Mouse (Mus musculus): ENCODE data around the gene Mc3r. TPM values are rescaled to one million over a fixed set of nuclear protein-coding genes. Genes with fewer than 3 reads are reported as not detected.
A peak's percentile ranks its signal among the peaks of the same experiment; 100 is the strongest.

The Mc3r gene
- 0.64 and 0.73 TPM in 2 replicates for polyA plus RNA-seq (2015; fragmentation: Nextera tagmentation; extraction: Ambion mirVana)

GRCm38 (mm10) chr2:172248106-172248764 lies at the start of gene Mc3r:
Gene Mc3r (plus strand): TSS chr2:172248492.
- H3K27ac ChIP-seq (ENCODE audit: low read length) = no peak within 1 kb of the TSS
- H3K4me2 ChIP-seq (ENCODE audit: low read length) = peak within 1 kb of the TSS; percentile 46
- no peaks in the 10 kb centered on the region; the same call in 1 of the 2 replicates for H3K4me1 ChIP-seq (ENCODE audit: control insufficient read depth, insufficient read depth, low read length)
- peaks cover 7% of the 10 kb centered on the region for H3K27me3 ChIP-seq (ENCODE audit: control insufficient read depth, insufficient read depth, low read depth, low read length)
- peak within 1 kb of the TSS; percentile 11; the same call in 1 of the 2 replicates for H3K4me3 ChIP-seq (ENCODE audit: low read depth, low read length)
- peak; percentile 73 for ATAC-seq
- WGBS = 8% methylated on average over 22 of the region's 22 CpGs
- no peak within 1 kb of the TSS for H3K9ac ChIP-seq (ENCODE audit: low read depth, low read length)
- H3K36me3 ChIP-seq (ENCODE audit: control insufficient read depth, insufficient read depth, low read length) = no peaks in the 10 kb centered on the region
- no peaks in the 10 kb centered on the region for H3K9me3 ChIP-seq (replicated peaks; ENCODE audit: control insufficient read depth, low read length, poor library complexity, severe bottlenecking)

- no peak overlapping the region for H3K27ac ChIP-seq (ENCODE audit: low read length)
- WGBS = 89% methylated on average over 13 of the region's 13 CpGs
Observed at GRCm38 (mm10) chr2:172201998-172202780, 46.1 kb upstream of the Mc3r start.

GRCm38 (mm10) chr2:172207003-172207402 lies 41.3 kb upstream of the Mc3r start:
- no peak overlapping the region for H3K27ac ChIP-seq (ENCODE audit: low read length)
- H3K36me3 ChIP-seq (ENCODE audit: control insufficient read depth, insufficient read depth, low read length) = no peaks in the 10 kb centered on the region
- H3K27me3 ChIP-seq (ENCODE audit: control insufficient read depth, insufficient read depth, low read depth, low read length) = no peaks in the 10 kb centered on the region
- H3K4me1 ChIP-seq (ENCODE audit: control insufficient read depth, insufficient read depth, low read length) = no peaks in the 10 kb centered on the region
- H3K4me3 ChIP-seq (ENCODE audit: low read depth, low read length) = no peak overlapping the region
- WGBS = 12% methylated on average over 11 of the region's 11 CpGs
- no peak overlapping the region for H3K9ac ChIP-seq (ENCODE audit: low read depth, low read length)
- no peaks in the 10 kb centered on the region for H3K9me3 ChIP-seq (replicated peaks; ENCODE audit: control insufficient read depth, low read length, poor library complexity, severe bottlenecking)
- peak; percentile 51; the same call in 1 of the 2 replicates for ATAC-seq
- H3K4me2 ChIP-seq (ENCODE audit: low read length) = no peak overlapping the region

More at GRCm38 (mm10) chr2:172201998-172202780, 46.1 kb upstream of the Mc3r start:
- Histone ChIP-seq H3K9ac (ENCODE audit: low read depth, low read length) (no peak overlapping the region), H3K4me1 (ENCODE audit: control insufficient read depth, insufficient read depth, low read length) (no peaks in the 10 kb centered on the region), H3K9me3 (replicated peaks; ENCODE audit: control insufficient read depth, low read length, poor library complexity, severe bottlenecking) (no peaks in the 10 kb centered on the region), H3K36me3 (ENCODE audit: control insufficient read depth, insufficient read depth, low read length) (no peaks in the 10 kb centered on the region), H3K4me3 (ENCODE audit: low read depth, low read length) (no peak overlapping the region), H3K4me2 (ENCODE audit: low read length) (no peak overlapping the region), H3K27me3 (ENCODE audit: control insufficient read depth, insufficient read depth, low read depth, low read length) (no peaks in the 10 kb centered on the region)
- no peak for ATAC-seq

- H3K27ac ChIP-seq (ENCODE audit: low read length) = no peak overlapping the region
- no peak for ATAC-seq
- WGBS = 88% methylated on average over 8 of the region's 8 CpGs
Observed at GRCm38 (mm10) chr2:172213480-172213879, 34.8 kb upstream of the Mc3r start.

GRCm38 (mm10) chr2:172214336-172214735 lies 34.0 kb upstream of the Mc3r start:
- Histone ChIP-seq H3K9ac (ENCODE audit: low read depth, low read length) (no peak overlapping the region), H3K9me3 (replicated peaks; ENCODE audit: control insufficient read depth, low read length, poor library complexity, severe bottlenecking) (no peaks in the 10 kb centered on the region), H3K27ac (ENCODE audit: low read length) (no peak overlapping the region), H3K4me1 (ENCODE audit: control insufficient read depth, insufficient read depth, low read length) (no peaks in the 10 kb centered on the region), H3K36me3 (ENCODE audit: control insufficient read depth, insufficient read depth, low read length) (no peaks in the 10 kb centered on the region), H3K4me3 (ENCODE audit: low read depth, low read length) (no peak overlapping the region), H3K4me2 (ENCODE audit: low read length) (no peak overlapping the region), H3K27me3 (ENCODE audit: control insufficient read depth, insufficient read depth, low read depth, low read length) (no peaks in the 10 kb centered on the region)
- 92% methylated on average over 5 of the region's 5 CpGs for WGBS
- no peak for ATAC-seq

More at GRCm38 (mm10) chr2:172213480-172213879, 34.8 kb upstream of the Mc3r start:
- no peaks in the 10 kb centered on the region for H3K36me3 ChIP-seq (ENCODE audit: control insufficient read depth, insufficient read depth, low read length)
- H3K4me2 ChIP-seq (ENCODE audit: low read length) = no peak overlapping the region
- H3K27me3 ChIP-seq (ENCODE audit: control insufficient read depth, insufficient read depth, low read depth, low read length) = no peaks in the 10 kb centered on the region
- no peaks in the 10 kb centered on the region for H3K9me3 ChIP-seq (replicated peaks; ENCODE audit: control insufficient read depth, low read length, poor library complexity, severe bottlenecking)
- no peak overlapping the region for H3K4me3 ChIP-seq (ENCODE audit: low read depth, low read length)
- no peak overlapping the region for H3K9ac ChIP-seq (ENCODE audit: low read depth, low read length)
- H3K4me1 ChIP-seq (ENCODE audit: control insufficient read depth, insufficient read depth, low read length) = no peaks in the 10 kb centered on the region

- Histone ChIP-seq H3K36me3 (ENCODE audit: control insufficient read depth, insufficient read depth, low read length) (no peaks in the 10 kb centered on the region), H3K4me1 (ENCODE audit: control insufficient read depth, insufficient read depth, low read length) (no peaks in the 10 kb centered on the region), H3K27me3 (ENCODE audit: control insufficient read depth, insufficient read depth, low read depth, low read length) (no peaks in the 10 kb centered on the region), H3K4me2 (ENCODE audit: low read length) (no peak overlapping the region), H3K27ac (ENCODE audit: low read length) (0 out of 2 replicates have a peak overlapping the region, but pooled peaks have one; percentile 6), H3K9ac (ENCODE audit: low read depth, low read length) (no peak overlapping the region), H3K9me3 (replicated peaks; ENCODE audit: control insufficient read depth, low read length, poor library complexity, severe bottlenecking) (no peaks in the 10 kb centered on the region), H3K4me3 (ENCODE audit: low read depth, low read length) (no peak overlapping the region)
- WGBS = 36% methylated on average over 11 of the region's 11 CpGs
- ATAC-seq = 0 out of 2 replicates have a peak, but pooled peaks have one; percentile 54
Observed at GRCm38 (mm10) chr2:172215508-172216162, 32.7 kb upstream of the Mc3r start.

GRCm38 (mm10) chr2:172216163-172216915 lies 32.0 kb upstream of the Mc3r start:
- H3K9ac ChIP-seq (ENCODE audit: low read depth, low read length) = no peak overlapping the region
- H3K27me3 ChIP-seq (ENCODE audit: control insufficient read depth, insufficient read depth, low read depth, low read length) = no peaks in the 10 kb centered on the region
- WGBS = 71% methylated on average over 17 of the region's 17 CpGs
- ATAC-seq = no peak
- no peak overlapping the region for H3K27ac ChIP-seq (ENCODE audit: low read length)
- H3K4me2 ChIP-seq (ENCODE audit: low read length) = no peak overlapping the region
- no peak overlapping the region for H3K4me3 ChIP-seq (ENCODE audit: low read depth, low read length)
- H3K4me1 ChIP-seq (ENCODE audit: control insufficient read depth, insufficient read depth, low read length) = no peaks in the 10 kb centered on the region
- H3K9me3 ChIP-seq (replicated peaks; ENCODE audit: control insufficient read depth, low read length, poor library complexity, severe bottlenecking) = no peaks in the 10 kb centered on the region
- H3K36me3 ChIP-seq (ENCODE audit: control insufficient read depth, insufficient read depth, low read length) = no peaks in the 10 kb centered on the region

- Histone ChIP-seq H3K9me3 (replicated peaks; ENCODE audit: control insufficient read depth, low read length, poor library complexity, severe bottlenecking) (no peaks in the 10 kb centered on the region), H3K4me1 (ENCODE audit: control insufficient read depth, insufficient read depth, low read length) (no peaks in the 10 kb centered on the region), H3K36me3 (ENCODE audit: control insufficient read depth, insufficient read depth, low read length) (no peaks in the 10 kb centered on the region), H3K9ac (ENCODE audit: low read depth, low read length) (no peak overlapping the region), H3K4me3 (ENCODE audit: low read depth, low read length) (no peak overlapping the region), H3K4me2 (ENCODE audit: low read length) (no peak overlapping the region), H3K27ac (ENCODE audit: low read length) (no peak overlapping the region), H3K27me3 (ENCODE audit: control insufficient read depth, insufficient read depth, low read depth, low read length) (no peaks in the 10 kb centered on the region)
- WGBS = 59% methylated on average over 7 of the region's 8 CpGs
- no peak for ATAC-seq
Observed at GRCm38 (mm10) chr2:172217886-172218285, 30.4 kb upstream of the Mc3r start.

All from midbrain, embryonic 16.5 days (tissue).